Mouse (Mus musculus) testis, adult 2 months (tissue): ENCODE results near the gene Traf3ip1. TPM values are rescaled to one million over a fixed set of nuclear protein-coding genes. Genes with fewer than 3 reads are reported as not detected.
A peak's percentile ranks its signal among the peaks of the same experiment; 100 is the strongest.
"Not testable (repeated sequence)": the region's sequence is repeated elsewhere in the genome, so short reads cannot be mapped to it uniquely, and the experiment has no call there.

Experiments
- H3K27ac ChIP-seq: fragments of 200-500 bp; 2 replicates; pipeline ENCODE4 v1.5.1; 2012; ENCODE audit warnings: low read depth, low read length; ENCODE audit not compliant: control insufficient read depth, insufficient read depth
- H3K27me3 ChIP-seq: fragments of 200-500 bp; 2 replicates; pipeline ENCODE4 v1.6.1; 2012; ENCODE audit warnings: mild to moderate bottlenecking, low read length, moderate library complexity; ENCODE audit not compliant: control insufficient read depth, insufficient read depth
- H3K36me3 ChIP-seq: fragments of 200-500 bp; 2 replicates; pipeline ENCODE4 v1.6.1; 2012; ENCODE audit warnings: mild to moderate bottlenecking, low read length; ENCODE audit not compliant: control insufficient read depth, insufficient read depth
- H3K4me1 ChIP-seq: fragments of 200-500 bp; 2 replicates; pipeline ENCODE4 v1.6.1; 2012; ENCODE audit warnings: low read length; ENCODE audit not compliant: control insufficient read depth, insufficient read depth
- H3K4me3 ChIP-seq: fragments of 200-500 bp; 2 replicates; pipeline ENCODE4 v1.5.1; 2012; ENCODE audit warnings: low read depth, mild to moderate bottlenecking, low read length, moderate library complexity, mixed read lengths; ENCODE audit not compliant: control insufficient read depth
- CTCF ChIP-seq: fragments of 200-500 bp; IDR thresholded peaks from 2 replicates; pipeline ENCODE4 v1.5.1; 2012; ENCODE audit warnings: low read depth, mild to moderate bottlenecking, inconsistent platforms, low read length, moderate library complexity; ENCODE audit not compliant: control insufficient read depth, insufficient read depth, insufficient replicate concordance
- POLR2A ChIP-seq: fragments of 200-500 bp; IDR thresholded peaks from 2 replicates; pipeline ENCODE4 v1.6.1; 2012; ENCODE audit warnings: low read depth, mild to moderate bottlenecking, inconsistent platforms, low read length, moderate library complexity; ENCODE audit not compliant: control insufficient read depth
- polyA plus RNA-seq: library from polyadenylated mRNA; depleted of rRNA; stranded (reverse); fragments of >200 nt; gene quantifications from 2 replicates; pipeline ENCODE4 v1.2.3, GENCODE M21; 2012

Gene Traf3ip1
- polyA plus RNA-seq, 1 experiment, result 32.5 TPM

GRCm38 (mm10) chr1:91466186-91466585 is 28.3 kb upstream of the Traf3ip1 start:
- TF ChIP-seq POLR2A (no peak), CTCF (no peak)
- Histone ChIP-seq H3K27me3 (no peaks in the 10 kb centered on the region), H3K36me3 (no peaks in the 10 kb centered on the region), H3K4me3 (no peak overlapping the region), H3K4me1 (no peaks in the 10 kb centered on the region), H3K27ac (no peak overlapping the region)

- Histone ChIP-seq H3K4me3 (no peak overlapping the region), H3K27me3 (no peaks in the 10 kb centered on the region), H3K27ac (no peak overlapping the region), H3K36me3 (no peaks in the 10 kb centered on the region), H3K4me1 (no peaks in the 10 kb centered on the region)
- TF ChIP-seq CTCF, result no peak
- TF ChIP-seq POLR2A, result no peak
These were observed 24.5 kb upstream of the Traf3ip1 start for GRCm38 (mm10) chr1:91469888-91470419.

GRCm38 (mm10) chr1:91478145-91478544 is 16.3 kb upstream of the Traf3ip1 start:
- H3K36me3 ChIP-seq, H3K4me3 ChIP-seq, H3K27me3 ChIP-seq, H3K27ac ChIP-seq, H3K4me1 ChIP-seq: not testable (repeated sequence)

GRCm38 (mm10) chr1:91478958-91479357 is 15.5 kb upstream of the Traf3ip1 start:
- H3K36me3 ChIP-seq, result no peaks in the 10 kb centered on the region
- H3K27me3 ChIP-seq, result no peaks in the 10 kb centered on the region
- no peak overlapping the region for H3K4me3 ChIP-seq
- H3K4me1 ChIP-seq, result peaks cover 2% of the 10 kb centered on the region; the same call in 1 of the 2 replicates
- no peak overlapping the region for H3K27ac ChIP-seq
- no peak for TF ChIP-seq POLR2A

GRCm38 (mm10) chr1:91482616-91483211 is 11.7 kb upstream of the Traf3ip1 start:
- peaks cover 2% of the 10 kb centered on the region; the same call in 1 of the 2 replicates for H3K4me1 ChIP-seq
- H3K27ac ChIP-seq, result no peak overlapping the region
- H3K27me3 ChIP-seq, result no peaks in the 10 kb centered on the region
- no peaks in the 10 kb centered on the region for H3K36me3 ChIP-seq
- H3K4me3 ChIP-seq, result no peak overlapping the region
- TF ChIP-seq POLR2A (no peak), CTCF (no peak)

GRCm38 (mm10) chr1:91483304-91484010 is 11.0 kb upstream of the Traf3ip1 start:
- Histone ChIP-seq H3K36me3 (no peaks in the 10 kb centered on the region), H3K4me1 (peaks cover 2% of the 10 kb centered on the region; the same call in 1 of the 2 replicates), H3K27me3 (no peaks in the 10 kb centered on the region), H3K4me3 (no peak overlapping the region), H3K27ac (no peak overlapping the region)
- TF ChIP-seq POLR2A, result no peak
- TF ChIP-seq CTCF, result peak; percentile 66; the same call in 1 of the 2 replicates

GRCm38 (mm10) chr1:91484011-91484346 is 10.5 kb upstream of the Traf3ip1 start:
- Histone ChIP-seq H3K27me3 (no peaks in the 10 kb centered on the region), H3K4me3 (no peak overlapping the region), H3K27ac (no peak overlapping the region), H3K36me3 (no peaks in the 10 kb centered on the region), H3K4me1 (peaks cover 2% of the 10 kb centered on the region; the same call in 1 of the 2 replicates)
- TF ChIP-seq POLR2A, result no peak

- TF ChIP-seq CTCF, result no peak
- TF ChIP-seq POLR2A, result no peak
- Histone ChIP-seq H3K4me3 (no peak overlapping the region), H3K4me1 (peaks cover 2% of the 10 kb centered on the region; the same call in 1 of the 2 replicates), H3K27me3 (no peaks in the 10 kb centered on the region), H3K27ac (no peak overlapping the region), H3K36me3 (no peaks in the 10 kb centered on the region)
These were observed 9.0 kb upstream of the Traf3ip1 start for GRCm38 (mm10) chr1:91485422-91485821.
